Mouse (Mus musculus): Measurements from ENCODE around the gene Vmn1r8.

GRCm38 (mm10) chr6:56996943-56997342 is 35.1 kb upstream of the Vmn1r8 start, which contains the start of gene Vmn1r6:
- TF ChIP-seq CTCF (IDR thresholded peaks at IDR 0.05; ENCODE audit: borderline replicate concordance, extremely low read depth, insufficient read depth, insufficient read length) (no peak), POLR2A (IDR thresholded peaks at IDR 0.05; ENCODE audit: borderline replicate concordance, extremely low read depth, insufficient read depth, insufficient read length, poor library complexity, severe bottlenecking) (no peak)

Measured in brain, embryonic 14.5 days (tissue).